Mouse (Mus musculus) spleen, adult 2 months (tissue): ENCODE data around the gene Tvp23b.

ENCODE experiments used
- CTCF ChIP-seq: fragments of 200-500 bp; IDR thresholded peaks from 2 replicates; pipeline ENCODE4 v1.5.1; 2011; ENCODE audit warnings: mild to moderate bottlenecking, inconsistent platforms; ENCODE audit not compliant: insufficient read depth, insufficient read length, insufficient replicate concordance; ENCODE audit errors: extremely low read depth
- POLR2A ChIP-seq: fragments of 200-500 bp; IDR thresholded peaks from 2 replicates; pipeline ENCODE4 v1.6.1; 2011; ENCODE audit warnings: low read depth, low read length, inconsistent platforms

GRCm38 (mm10) chr11:62963292-62963691 is 84.0 kb downstream of the Tvp23b start:
- no peak for TF ChIP-seq CTCF
- no peak for TF ChIP-seq POLR2A
